Mouse (Mus musculus): ENCODE measurements around the gene Gcn1l1. TPM values are rescaled to one million over a fixed set of nuclear protein-coding genes. Genes with fewer than 3 reads are reported as not detected.

The Gcn1l1 gene
- polyA plus RNA-seq, 1 experiment from 2014 or later: 60.4 TPM

GRCm38 (mm10) chr5:115553801-115554420 is 11.1 kb upstream of the Gcn1l1 start:
- H3K9me3 ChIP-seq: no peaks in the 10 kb centered on the region

GRCm38 (mm10) chr5:115554536-115555291 is 10.3 kb upstream of the Gcn1l1 start:
- 93% methylated on average over 18 of the region's 18 CpGs for WGBS
- no peak for ATAC-seq (ENCODE audit: low FRiP score)
- no peak overlapping the region for H3K9ac ChIP-seq

More at GRCm38 (mm10) chr5:115553801-115554420, 11.1 kb upstream of the Gcn1l1 start:
- H3K4me2 ChIP-seq: no peak overlapping the region
- H3K27ac ChIP-seq: no peak overlapping the region
- ATAC-seq (ENCODE audit: low FRiP score): no peak
- no peak overlapping the region for H3K4me3 ChIP-seq (replicated peaks)
- H3K36me3 ChIP-seq (replicated peaks): peaks cover 22% of the 10 kb centered on the region
- H3K27me3 ChIP-seq: no peaks in the 10 kb centered on the region
- H3K4me1 ChIP-seq: no peaks in the 10 kb centered on the region
- H3K9ac ChIP-seq: no peak overlapping the region
- 86% methylated on average over 33 of the region's 33 CpGs for WGBS

GRCm38 (mm10) chr5:115556217-115556616 is 8.8 kb upstream of the Gcn1l1 start:
- Histone ChIP-seq H3K9me3 (no peaks in the 10 kb centered on the region), H3K4me3 (replicated peaks) (no peak overlapping the region), H3K4me2 (no peak overlapping the region), H3K9ac (no peak overlapping the region), H3K36me3 (replicated peaks) (peaks cover 31% of the 10 kb centered on the region), H3K27me3 (no peaks in the 10 kb centered on the region), H3K27ac (no peak overlapping the region), H3K4me1 (peaks cover 10% of the 10 kb centered on the region)
- 13% methylated on average over 8 of the region's 8 CpGs for WGBS
- ATAC-seq (ENCODE audit: low FRiP score): no peak

More at GRCm38 (mm10) chr5:115554536-115555291, 10.3 kb upstream of the Gcn1l1 start:
- Histone ChIP-seq H3K4me1 (no peaks in the 10 kb centered on the region), H3K9me3 (no peaks in the 10 kb centered on the region), H3K4me3 (replicated peaks) (no peak overlapping the region), H3K4me2 (no peak overlapping the region), H3K27ac (no peak overlapping the region), H3K27me3 (no peaks in the 10 kb centered on the region), H3K36me3 (replicated peaks) (peaks cover 22% of the 10 kb centered on the region)

- Histone ChIP-seq H3K4me1 (peaks cover 14% of the 10 kb centered on the region), H3K9me3 (no peaks in the 10 kb centered on the region), H3K9ac (no peak overlapping the region), H3K27ac (no peak overlapping the region), H3K27me3 (no peaks in the 10 kb centered on the region), H3K4me3 (replicated peaks) (no peak overlapping the region), H3K4me2 (no peak overlapping the region), H3K36me3 (replicated peaks) (peaks cover 40% of the 10 kb centered on the region)
- WGBS: 93% methylated on average over 14 of the region's 14 CpGs
- ATAC-seq (ENCODE audit: low FRiP score): no peak
Measured at GRCm38 (mm10) chr5:115558182-115558794, 6.8 kb upstream of the Gcn1l1 start.

- H3K4me2 ChIP-seq: peak within 1 kb of the TSS; percentile 74
- H3K36me3 ChIP-seq (replicated peaks): peaks cover 40% of the 10 kb centered on the region
- H3K27me3 ChIP-seq: no peaks in the 10 kb centered on the region
- H3K9me3 ChIP-seq: no peaks in the 10 kb centered on the region
- peak within 1 kb of the TSS; percentile 82 for H3K27ac ChIP-seq
- H3K9ac ChIP-seq: peak within 1 kb of the TSS; percentile 98
- under 1% methylated on average over 76 of the region's 78 CpGs for WGBS
- peaks cover 18% of the 10 kb centered on the region for H3K4me1 ChIP-seq
- peak; percentile 98 for ATAC-seq (ENCODE audit: low FRiP score)
- H3K4me3 ChIP-seq (replicated peaks): peak within 1 kb of the TSS; percentile 95
Measured at GRCm38 (mm10) chr5:115559237-115560101, 5.6 kb upstream of the Gcn1l1 start, which contains the start of gene Rplp0. Gene Rplp0 (plus strand): TSS chr5:115559467.

GRCm38 (mm10) chr5:115560336-115560905 is 4.6 kb upstream of the Gcn1l1 start:
- Histone ChIP-seq H3K36me3 (replicated peaks) (peaks cover 40% of the 10 kb centered on the region), H3K4me2 (peak overlapping the region; percentile 74), H3K27ac (no peak overlapping the region), H3K9me3 (no peaks in the 10 kb centered on the region), H3K4me3 (replicated peaks) (peak overlapping the region; percentile 95), H3K4me1 (peaks cover 23% of the 10 kb centered on the region), H3K27me3 (no peaks in the 10 kb centered on the region), H3K9ac (peak overlapping the region; percentile 98)
- 44% methylated on average over 13 of the region's 13 CpGs for WGBS
- no peak for ATAC-seq (ENCODE audit: low FRiP score)

GRCm38 (mm10) chr5:115563771-115564585 is 1.1 kb upstream of the Gcn1l1 start:
- peaks cover 43% of the 10 kb centered on the region for H3K36me3 ChIP-seq (replicated peaks)
- peak overlapping the region; percentile 97; the same call in 1 of the 2 replicates for H3K4me3 ChIP-seq (replicated peaks)
- peak overlapping the region; percentile 81 for H3K4me2 ChIP-seq
- H3K4me1 ChIP-seq: peaks cover 37% of the 10 kb centered on the region
- peak overlapping the region; percentile 94; the same call in 1 of the 2 replicates for H3K9ac ChIP-seq
- 0 out of 2 replicates have a peak, but pooled peaks have one; percentile 1 for ATAC-seq (ENCODE audit: low FRiP score)
- H3K27me3 ChIP-seq: no peaks in the 10 kb centered on the region
- no peaks in the 10 kb centered on the region for H3K9me3 ChIP-seq
- H3K27ac ChIP-seq: peak overlapping the region; percentile 76
- WGBS: 46% methylated on average over 5 of the region's 5 CpGs

GRCm38 (mm10) chr5:115565403-115565802 is 349 bp downstream of the Gcn1l1 start:
- Histone ChIP-seq H3K27ac (peak overlapping the region; percentile 76), H3K36me3 (replicated peaks) (peaks cover 41% of the 10 kb centered on the region), H3K4me3 (replicated peaks) (peak overlapping the region; percentile 97), H3K4me2 (peak overlapping the region; percentile 81), H3K4me1 (peaks cover 39% of the 10 kb centered on the region), H3K9ac (peak overlapping the region; percentile 94), H3K27me3 (no peaks in the 10 kb centered on the region), H3K9me3 (no peaks in the 10 kb centered on the region)
- WGBS: under 1% methylated on average over 33 of the region's 46 CpGs
- ATAC-seq (ENCODE audit: low FRiP score): peak; percentile 62

GRCm38 (mm10) chr5:115568681-115569080 is 3.6 kb downstream of the Gcn1l1 start:
- no peak overlapping the region for H3K27ac ChIP-seq
- H3K9me3 ChIP-seq: no peaks in the 10 kb centered on the region
- H3K27me3 ChIP-seq: no peaks in the 10 kb centered on the region
- H3K9ac ChIP-seq: no peak overlapping the region
- H3K4me2 ChIP-seq: no peak overlapping the region
- 65% methylated on average over 10 of the region's 10 CpGs for WGBS
- peaks cover 35% of the 10 kb centered on the region for H3K36me3 ChIP-seq (replicated peaks)
- peaks cover 27% of the 10 kb centered on the region for H3K4me1 ChIP-seq
- no peak for ATAC-seq (ENCODE audit: low FRiP score)
- no peak overlapping the region for H3K4me3 ChIP-seq (replicated peaks)

- Histone ChIP-seq H3K4me3 (replicated peaks) (no peak overlapping the region), H3K4me1 (peaks cover 25% of the 10 kb centered on the region), H3K9ac (no peak overlapping the region), H3K36me3 (replicated peaks) (peaks cover 34% of the 10 kb centered on the region), H3K27ac (no peak overlapping the region), H3K27me3 (no peaks in the 10 kb centered on the region), H3K4me2 (no peak overlapping the region), H3K9me3 (no peaks in the 10 kb centered on the region)
- WGBS: 81% methylated on average over 11 of the region's 11 CpGs
- no peak for ATAC-seq (ENCODE audit: low FRiP score)
Measured at GRCm38 (mm10) chr5:115569308-115569707, 4.3 kb downstream of the Gcn1l1 start.

GRCm38 (mm10) chr5:115569721-115570120 is 4.7 kb downstream of the Gcn1l1 start:
- Histone ChIP-seq H3K36me3 (replicated peaks) (peaks cover 38% of the 10 kb centered on the region), H3K27me3 (no peaks in the 10 kb centered on the region), H3K27ac (no peak overlapping the region), H3K4me3 (replicated peaks) (no peak overlapping the region), H3K4me2 (no peak overlapping the region), H3K9me3 (no peaks in the 10 kb centered on the region), H3K9ac (no peak overlapping the region), H3K4me1 (peaks cover 21% of the 10 kb centered on the region)
- no peak for ATAC-seq (ENCODE audit: low FRiP score)
- 57% methylated on average over 4 of the region's 4 CpGs for WGBS

Data from forebrain, embryonic 12.5 days (tissue).